Mouse (Mus musculus) ES-E14 (cell line): ENCODE data around the gene Scd1.

Experiments
- HCFC1 ChIP-seq: IDR thresholded peaks from 2 replicates; pipeline ENCODE4 v1.6.1; 2012; ENCODE audit warnings: low read length, inconsistent platforms, borderline replicate concordance; ENCODE audit not compliant: insufficient read depth
- ZC3H11A ChIP-seq: IDR thresholded peaks from 2 replicates; pipeline ENCODE4 v1.6.1; 2012; ENCODE audit warnings: low read depth, mild to moderate bottlenecking, inconsistent platforms, low read length, borderline replicate concordance

GRCm38 (mm10) chr19:44427721-44428120, 20.0 kb upstream of the Scd1 start:
- no peak for TF ChIP-seq HCFC1
- TF ChIP-seq ZC3H11A = no peak
